Mouse (Mus musculus): ENCODE data around the gene Proser3. TPM values are rescaled to one million over a fixed set of nuclear protein-coding genes. Genes with fewer than 3 reads are reported as not detected.
A peak's percentile ranks its signal among the peaks of the same experiment; 100 is the strongest.
"Not testable (repeated sequence)": the region's sequence is repeated elsewhere in the genome, so short reads cannot be mapped to it uniquely, and the experiment has no call there.

Gene Proser3
- total RNA-seq, 2 experiments from 2014 or later = 2.9 to 3.4 TPM

- intact Hi-C loops (cut with DNase I) = no loop called here
- no peak for DNase-seq (ENCODE audit: extremely low spot score in 1 of 2, low spot score in 2 of 2)
These were observed 33.8 kb downstream of the Proser3 start for GRCm38 (mm10) chr7:30518325-30518724.

GRCm38 (mm10) chr7:30515003-30515760, 36.9 kb downstream of the Proser3 start:
- no peak for DNase-seq (ENCODE audit: extremely low spot score in 1 of 2, low spot score in 2 of 2)
- intact Hi-C loops (cut with DNase I) = no loop called here

GRCm38 (mm10) chr7:30508061-30508460, 44.0 kb downstream of the Proser3 start:
- intact Hi-C loops (cut with DNase I) = no loop called here
- DNase-seq (ENCODE audit: extremely low spot score in 1 of 2, low spot score in 2 of 2) = peak in 1 of 2 experiments; percentile 31

GRCm38 (mm10) chr7:30501159-30501558, 50.9 kb downstream of the Proser3 start:
- intact Hi-C loops (cut with DNase I); DNase-seq (ENCODE audit: extremely low spot score in 1 of 2, low spot score in 2 of 2): not testable (repeated sequence)

- DNase-seq (ENCODE audit: extremely low spot score in 1 of 2, low spot score in 2 of 2) = not testable (repeated sequence)
- intact Hi-C loops (cut with DNase I) = loop anchor here (2.0 kb wide), 1 partner anchor 55 kb away; no protein-coding TSS in a partner anchor
These were observed 56.5 kb downstream of the Proser3 start for GRCm38 (mm10) chr7:30495506-30496042.

GRCm38 (mm10) chr7:30493401-30493931, 58.6 kb downstream of the Proser3 start, which contains the start of gene Prodh2:
Gene Prodh2 (plus strand): TSS chr7:30493622.
- intact Hi-C loops (cut with DNase I) = no loop called here
- no peak for DNase-seq (ENCODE audit: extremely low spot score in 1 of 2, low spot score in 2 of 2)

- intact Hi-C loops (cut with DNase I) = no loop called here
- peak; percentile 61 to 77 for DNase-seq (ENCODE audit: extremely low spot score in 1 of 2, low spot score in 2 of 2)
These were observed 59.3 kb downstream of the Proser3 start for GRCm38 (mm10) chr7:30492765-30493164.

- no peak for DNase-seq (ENCODE audit: extremely low spot score in 1 of 2, low spot score in 2 of 2)
- intact Hi-C loops (cut with DNase I) = no loop called here
These were observed 61.2 kb downstream of the Proser3 start for GRCm38 (mm10) chr7:30490957-30491307.

- intact Hi-C loops (cut with DNase I) = no loop called here
- peak in 1 of 2 experiments; percentile 44 for DNase-seq (ENCODE audit: extremely low spot score in 1 of 2, low spot score in 2 of 2)
These were observed 61.7 kb downstream of the Proser3 start for GRCm38 (mm10) chr7:30490251-30490956.

Small RNA genes lying within 50 kb of the gene (microRNA-seq; reads per million reads assigned to microRNA genes)
- gene Gm38670 (0.86 reads per million), gene Mir3569 (2.6 reads per million)

Other genes starting within 250 kb of the Proser3 start
- 10 to 100 TPM; 45.9 to 47.5 TPM for gene Alkbh6, start 243.6 kb downstream of the Proser3 start, total RNA-seq (2021)
- gene Syne4, start 237.5 kb downstream of the Proser3 start, total RNA-seq (2021) = 1 to 10 TPM; 5.4 to 7.5 TPM
- gene E130208F15Rik, start 230.6 kb downstream of the Proser3 start, total RNA-seq (2021) = under 1 TPM; 0.45 to 0.67 TPM
- gene Sdhaf1, start 228.4 kb downstream of the Proser3 start, total RNA-seq (2021) = 1 to 10 TPM; 7.8 to 8.2 TPM
- 10 to 100 TPM; 48.1 to 48.2 TPM for gene Lrfn3, start 189.5 kb downstream of the Proser3 start, total RNA-seq (2021)
- gene Tyrobp, start 138.5 kb downstream of the Proser3 start, total RNA-seq (2021) = 10 to 100 TPM; 20.8 to 20.9 TPM
- gene Hcst, start 132.4 kb downstream of the Proser3 start, total RNA-seq (2021) = 1 to 10 TPM in 1 of 2 experiments, not detected in 1; 1.1 TPM
- 1 to 10 TPM; 2.7 to 3.6 TPM for gene Nfkbid, start 130.6 kb downstream of the Proser3 start, total RNA-seq (2021)
- 100 to 1,000 TPM; 937 to 959 TPM for gene Aplp1, start 106.8 kb downstream of the Proser3 start, total RNA-seq (2021)
- 1 to 10 TPM; 1.2 to 4.9 TPM for gene Kirrel2, start 94.6 kb downstream of the Proser3 start, total RNA-seq (2021)
- gene Nphs1, start 94.0 kb downstream of the Proser3 start, total RNA-seq (2021) = under 1 TPM; 0.26 to 0.32 TPM
- under 1 TPM in 1 of 2 experiments, not detected in 1; 0.67 TPM for gene Prodh2, start 58.7 kb downstream of the Proser3 start, total RNA-seq (2021)
- gene Arhgap33, start 17.2 kb downstream of the Proser3 start, total RNA-seq (2021) = 100 to 1,000 TPM; 259 to 264 TPM
- gene Hspb6, start 121 bp downstream of the Proser3 start, total RNA-seq (2021) = 1 to 10 TPM; 6.4 to 7.3 TPM
- 10 to 100 TPM; 24.3 to 26.4 TPM for gene Lin37, start 7.5 kb upstream of the Proser3 start, total RNA-seq (2021)
- gene U2af1l4, start 11.0 kb upstream of the Proser3 start, total RNA-seq (2021) = 10 to 100 TPM; 50.1 to 56.1 TPM
- gene Gm49396, start 11.0 kb upstream of the Proser3 start, total RNA-seq (2021) = 1 to 10 TPM; 4.2 TPM
- 10 to 100 TPM; 79.1 to 82.8 TPM for gene Psenen, start 11.3 kb upstream of the Proser3 start, total RNA-seq (2021)
- 1 to 10 TPM; 1.5 to 1.8 TPM for gene Igflr1, start 13.1 kb upstream of the Proser3 start, total RNA-seq (2021)
- gene Kmt2b, start 36.4 kb upstream of the Proser3 start, total RNA-seq (2021) = 10 to 100 TPM; 54.1 to 56.9 TPM
- not detected for gene Zbtb32, start 46.6 kb upstream of the Proser3 start, total RNA-seq (2021)
- under 1 TPM in 1 of 2 experiments, not detected in 1; 0.32 TPM for gene Upk1a, start 60.5 kb upstream of the Proser3 start, total RNA-seq (2021)
- 100 to 1,000 TPM; 736 to 789 TPM for gene Cox6b1, start 73.9 kb upstream of the Proser3 start, total RNA-seq (2021)
- not detected for gene Etv2, start 83.6 kb upstream of the Proser3 start, total RNA-seq (2021)
- gene Rbm42, start 98.0 kb upstream of the Proser3 start, total RNA-seq (2021) = 10 to 100 TPM; 68.0 to 72.2 TPM
- gene Haus5, start 112.7 kb upstream of the Proser3 start, total RNA-seq (2021) = 1 to 10 TPM; 7.1 to 7.3 TPM
- gene Pmis2, start 119.3 kb upstream of the Proser3 start, total RNA-seq (2021) = not detected
- not detected for gene 2200002J24Rik, start 146.6 kb upstream of the Proser3 start, total RNA-seq (2021)
- 1 to 10 TPM; 2.5 to 3.2 TPM for gene Atp4a, start 159.9 kb upstream of the Proser3 start, total RNA-seq (2021)
- gene Tmem147, start 177.2 kb upstream of the Proser3 start, total RNA-seq (2021) = 100 to 1,000 TPM; 136 to 144 TPM
- not detected for gene Gapdhs, start 191.4 kb upstream of the Proser3 start, total RNA-seq (2021)
- 1 to 10 TPM; 9.5 to 9.8 TPM for gene Sbsn, start 199.2 kb upstream of the Proser3 start, total RNA-seq (2021)
- gene Dmkn, start 211.5 kb upstream of the Proser3 start, total RNA-seq (2021) = 1 to 10 TPM; 1.4 to 1.5 TPM
- not detected for gene Krtdap, start 235.6 kb upstream of the Proser3 start, total RNA-seq (2021)

Measured in left cerebral cortex, postnatal 10 days (tissue).